Mouse (Mus musculus) liver, adult 2 months (tissue): ENCODE data around the gene Pcgf5.

Experiments
- CTCF ChIP-seq: fragments of 200-500 bp; IDR thresholded peaks from 2 replicates; pipeline ENCODE4 v1.5.1; 2011; ENCODE audit warnings: low read depth, low read length, control low read depth
- POLR2A ChIP-seq: fragments of 200-500 bp; IDR thresholded peaks from 2 replicates; pipeline ENCODE4 v1.6.1; 2011; ENCODE audit warnings: low read length, control low read depth; ENCODE audit not compliant: insufficient read depth; ENCODE audit errors: extremely low read depth

GRCm38 (mm10) chr19:36362541-36362940 lies 14.4 kb downstream of the Pcgf5 start:
- TF ChIP-seq CTCF (no peak), POLR2A (no peak)
